Mouse (Mus musculus): Measurements from ENCODE around the gene Taf13.

- TF ChIP-seq POLR2A (IDR thresholded peaks at IDR 0.05; ENCODE audit: low read depth, low read length): peak; percentile 100
- TF ChIP-seq CTCF (IDR thresholded peaks at IDR 0.05; ENCODE audit: extremely low read depth, insufficient read depth, insufficient read length, insufficient replicate concordance): peak; percentile 47; the same call in 1 of the 2 replicates
Measured at GRCm38 (mm10) chr3:108554587-108555312, 16.7 kb upstream of the Taf13 start.
